Mouse (Mus musculus) lung, postnatal 0 days (tissue): ENCODE measurements around the gene Rnf8. TPM values are rescaled to one million over a fixed set of nuclear protein-coding genes. Genes with fewer than 3 reads are reported as not detected.

Source experiments
- ATAC-seq: fragments of 200-750 bp; cut with Nextera tagmentation; 2 replicates; pipeline ENCODE4 v1.8.0; 2017; ENCODE audit warnings: moderate library complexity
- DNase-seq: peaks from one replicate; pipeline ENCODE4 v3.0.0-alpha.2; 2016; ENCODE audit warnings: low spot score
- H3K27ac ChIP-seq: fragments of 300-500 bp; sonication (generic); 2 replicates; pipeline ENCODE4 v1.5.1; 2014; ENCODE audit warnings: antibody characterized with exemption, mild to moderate bottlenecking, low read length, mixed read lengths
- H3K27me3 ChIP-seq: fragments of 300-500 bp; sonication (generic); replicated peaks from 2 replicates; pipeline ENCODE4 v1.6.1; 2014; ENCODE audit warnings: low read length, mixed read lengths; ENCODE audit not compliant: insufficient read depth
- H3K36me3 ChIP-seq: fragments of 300-500 bp; sonication (generic); 2 replicates; pipeline ENCODE4 v1.6.1; 2014; ENCODE audit warnings: low read length, mixed read lengths; ENCODE audit not compliant: insufficient read depth
- H3K4me1 ChIP-seq: fragments of 300-500 bp; sonication (generic); 2 replicates; pipeline ENCODE4 v1.6.1; 2014; ENCODE audit warnings: antibody characterized with exemption, low read depth, low read length, mixed read lengths; ENCODE audit not compliant: insufficient read depth
- H3K4me2 ChIP-seq: fragments of 300-500 bp; sonication (generic); replicated peaks from 2 replicates; pipeline ENCODE4 v1.6.1; 2014; ENCODE audit warnings: low read depth, mild to moderate bottlenecking, low read length, moderate library complexity, mixed read lengths
- H3K4me3 ChIP-seq: fragments of 300-500 bp; sonication (generic); 2 replicates; pipeline ENCODE4 v1.5.1; 2014; ENCODE audit warnings: low read depth, low read length
- H3K9ac ChIP-seq: fragments of 300-500 bp; sonication (generic); replicated peaks from 2 replicates; pipeline ENCODE4 v1.6.1; 2014; ENCODE audit warnings: low read depth, mild to moderate bottlenecking
- H3K9me3 ChIP-seq: fragments of 300-500 bp; sonication (generic); 2 replicates; pipeline ENCODE4 v1.6.1; 2016; ENCODE audit warnings: low read length, mixed read lengths
- CTCF ChIP-seq: IDR thresholded peaks from 2 replicates; pipeline ENCODE4 v1.5.1; 2016; ENCODE audit warnings: antibody characterized with exemption, mild to moderate bottlenecking
- EP300 ChIP-seq: IDR thresholded peaks from 2 replicates; pipeline ENCODE4 v1.6.1; 2016; ENCODE audit warnings: antibody characterized with exemption, mild to moderate bottlenecking, control low read depth
- WGBS: fragments of 180-500 bp; shearing (Covaris S2); extraction: QIAGEN DNeasy Blood & Tissue Kit; methylation state at CpG from one replicate; pipeline ENCODE4 v1.1.7; 2014; 5-methylcytosine and 5-hydroxymethylcytosine counted together
- polyA plus RNA-seq: library from polyadenylated mRNA; unstranded; fragments of >200 nt; fragmentation: Nextera tagmentation; extraction: Ambion mirVana; gene quantifications from 2 replicates; pipeline ENCODE4 v1.2.1, GENCODE M21; 2015

Rnf8 gene
- 43.3 and 43.7 TPM in 2 replicates for polyA plus RNA-seq

DNA sequence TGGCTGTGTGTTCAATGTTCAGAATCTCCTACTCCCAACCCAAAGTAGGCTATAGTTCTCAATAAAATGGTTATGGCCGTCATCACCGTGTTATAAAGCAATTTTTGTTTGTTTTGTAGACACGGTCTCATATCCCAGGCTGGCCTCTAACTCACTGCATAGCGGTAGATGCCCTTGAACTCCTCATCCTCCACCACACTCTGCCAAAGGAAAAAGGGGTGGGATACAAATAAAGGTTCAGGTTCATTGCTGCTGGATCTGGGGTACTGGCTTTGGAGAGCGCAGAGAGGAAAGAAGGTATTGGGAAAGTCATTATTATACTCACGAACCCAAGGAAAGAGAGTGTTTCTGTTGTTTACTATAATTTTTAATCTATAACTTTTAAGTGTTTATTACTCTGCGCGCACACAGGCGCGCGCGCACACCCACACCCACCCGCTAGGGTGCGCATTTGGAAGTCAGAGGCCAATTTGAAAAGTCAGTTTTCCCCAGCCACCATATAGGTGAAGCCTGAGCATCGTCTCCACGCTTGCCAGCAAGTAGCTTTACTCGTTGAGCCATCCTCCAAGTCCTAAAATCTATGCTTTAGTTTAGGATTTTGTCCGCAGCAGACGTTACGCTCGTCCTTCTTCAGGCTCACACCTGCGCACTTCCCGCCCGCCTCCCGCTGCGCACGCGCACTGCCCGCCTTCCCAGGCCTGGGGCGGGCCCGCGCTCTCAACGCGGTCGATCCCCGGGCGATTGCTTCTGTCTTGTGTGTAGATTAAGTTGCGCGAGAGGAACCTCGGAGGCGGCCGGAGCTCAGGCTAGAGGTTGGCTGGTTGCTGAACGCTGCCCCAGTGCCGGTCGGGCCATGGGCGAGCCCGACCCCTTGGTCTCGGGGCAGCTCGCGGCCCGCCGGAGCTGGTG is at the start of gene Rnf8, which contains the start of gene Gm28043:
TSS of gene Rnf8 (plus strand) at position 676 of the 909 bp plus-strand sequence.
TSS of gene Gm28043 (plus strand) at position 762 of the 909 bp plus-strand sequence.
- no peaks in the 10 kb centered on the region for H3K9me3 ChIP-seq
- DNase-seq = peak; percentile 97
- peak within 1 kb of the TSS; percentile 99 for H3K4me3 ChIP-seq
- H3K27ac ChIP-seq = peak within 1 kb of the TSS; percentile 97
- 1% methylated on average over 52 of the region's 52 CpGs for WGBS
- peak; percentile 68 for TF ChIP-seq CTCF
- TF ChIP-seq EP300 = no peak
- peak within 1 kb of the TSS; percentile 95 for H3K9ac ChIP-seq
- no peaks in the 10 kb centered on the region for H3K36me3 ChIP-seq
- no peaks in the 10 kb centered on the region for H3K27me3 ChIP-seq
- peaks cover 14% of the 10 kb centered on the region; the same call in 1 of the 2 replicates for H3K4me1 ChIP-seq
- peak within 1 kb of the TSS; percentile 85 for H3K4me2 ChIP-seq
- ATAC-seq = peak; percentile 96

DNA sequence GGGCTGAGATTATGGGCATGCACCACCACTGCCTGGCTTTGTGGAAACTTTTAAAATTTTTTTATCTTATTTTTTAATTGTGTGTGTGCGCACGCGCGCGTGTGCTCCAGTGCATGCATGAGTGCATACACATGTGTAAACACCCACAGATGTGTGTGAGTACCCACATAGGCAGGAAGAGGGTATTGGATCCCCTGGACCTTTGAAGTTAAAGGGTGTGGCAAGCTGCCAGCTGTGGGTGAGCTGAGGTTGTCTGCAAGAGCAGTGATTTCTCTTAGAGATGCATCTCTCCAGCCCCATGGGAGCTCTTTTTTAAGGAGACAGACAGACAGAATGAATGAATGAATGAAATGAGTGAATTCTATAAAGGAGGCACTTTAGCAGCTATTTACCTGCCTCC is 49.1 kb upstream of the Rnf8 start:
- Histone ChIP-seq H3K4me2 (no peak overlapping the region), H3K4me1 (no peaks in the 10 kb centered on the region), H3K27ac (no peak overlapping the region), H3K9ac (no peak overlapping the region), H3K36me3 (no peaks in the 10 kb centered on the region), H3K9me3 (no peaks in the 10 kb centered on the region), H3K4me3 (no peak overlapping the region), H3K27me3 (no peaks in the 10 kb centered on the region)
- no peak for ATAC-seq
- DNase-seq = no peak
- 95% methylated on average over 5 of the region's 5 CpGs for WGBS
- TF ChIP-seq EP300 (no peak), CTCF (no peak)

DNA sequence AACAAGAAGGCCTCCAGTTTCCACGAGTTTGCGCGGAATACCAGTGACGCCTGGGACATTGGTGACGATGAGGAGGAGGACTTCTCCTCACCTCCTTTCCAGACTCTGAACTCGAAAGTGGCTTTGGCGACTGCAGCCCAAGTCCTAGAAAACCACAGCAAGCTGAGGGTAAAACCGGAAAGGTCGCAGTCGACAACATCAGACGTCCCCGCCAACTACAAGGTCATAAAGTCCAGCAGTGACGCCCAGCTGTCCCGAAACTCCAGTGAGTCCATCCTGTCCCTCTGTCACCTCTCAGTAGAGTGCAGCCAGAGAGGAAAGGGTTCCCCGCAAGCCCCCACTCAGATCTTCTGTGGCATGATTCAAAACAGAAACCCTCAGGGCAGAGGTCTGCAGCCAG is 46.2 kb upstream of the Rnf8 start:
- Histone ChIP-seq H3K4me3 (no peak overlapping the region), H3K27me3 (no peaks in the 10 kb centered on the region), H3K4me2 (no peak overlapping the region), H3K36me3 (peaks cover 18% of the 10 kb centered on the region), H3K9me3 (no peaks in the 10 kb centered on the region), H3K9ac (no peak overlapping the region), H3K4me1 (no peaks in the 10 kb centered on the region), H3K27ac (no peak overlapping the region)
- 86% methylated on average over 15 of the region's 15 CpGs for WGBS
- ATAC-seq (no peak), DNase-seq (no peak)
- TF ChIP-seq CTCF = no peak
- TF ChIP-seq EP300 = no peak

DNA sequence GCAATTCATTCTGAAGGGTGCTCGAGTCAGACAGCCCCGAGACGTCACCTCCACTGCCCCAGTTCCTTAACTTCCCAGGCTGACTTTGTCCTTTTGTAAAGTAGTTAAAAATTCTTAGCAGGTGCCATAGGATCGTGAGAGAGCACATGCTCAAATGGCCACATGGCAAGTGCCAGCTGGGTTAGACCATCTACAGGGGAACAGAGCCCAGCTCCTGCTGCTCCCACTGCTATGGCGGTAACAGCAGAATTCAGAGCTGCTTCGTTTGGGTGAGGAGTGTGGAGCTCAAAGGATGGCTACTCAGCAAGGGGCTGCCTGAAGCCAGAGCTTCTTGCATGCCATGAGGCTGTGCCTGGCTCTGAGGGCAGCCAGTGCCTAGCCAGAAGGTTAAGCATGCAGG is 44.8 kb upstream of the Rnf8 start:
- Histone ChIP-seq H3K4me3 (no peak overlapping the region), H3K27me3 (no peaks in the 10 kb centered on the region), H3K27ac (no peak overlapping the region), H3K4me2 (no peak overlapping the region), H3K9me3 (no peaks in the 10 kb centered on the region), H3K36me3 (peaks cover 18% of the 10 kb centered on the region), H3K4me1 (no peaks in the 10 kb centered on the region), H3K9ac (no peak overlapping the region)
- TF ChIP-seq CTCF (no peak), EP300 (no peak)
- ATAC-seq (no peak), DNase-seq (no peak)
- WGBS = 90% methylated on average over 6 of the region's 6 CpGs

GRCm38 (mm10) chr17:29579579-29580126 is 34.9 kb upstream of the Rnf8 start:
- no peak overlapping the region for H3K4me3 ChIP-seq
- H3K4me2 ChIP-seq = no peak overlapping the region
- no peaks in the 10 kb centered on the region for H3K9me3 ChIP-seq
- peak; percentile 70 for DNase-seq
- no peak overlapping the region for H3K9ac ChIP-seq
- 0 out of 2 replicates have a peak overlapping the region, but pooled peaks have one; percentile 38 for H3K27ac ChIP-seq
- H3K4me1 ChIP-seq = no peaks in the 10 kb centered on the region
- no peaks in the 10 kb centered on the region for H3K27me3 ChIP-seq
- 57% methylated on average over 4 of the region's 4 CpGs for WGBS
- peaks cover 13% of the 10 kb centered on the region; the same call in 1 of the 2 replicates for H3K36me3 ChIP-seq
- no peak for TF ChIP-seq EP300
- no peak for TF ChIP-seq CTCF
- peak; percentile 90 for ATAC-seq

- 74% methylated on average over 5 of the region's 5 CpGs for WGBS
- no peaks in the 10 kb centered on the region for H3K9me3 ChIP-seq
- H3K27me3 ChIP-seq = no peaks in the 10 kb centered on the region
Observed at GRCm38 (mm10) chr17:29583569-29583968, 31.0 kb upstream of the Rnf8 start.

More at GRCm38 (mm10) chr17:29583569-29583968, 31.0 kb upstream of the Rnf8 start:
- DNase-seq = no peak
- ATAC-seq = no peak
- Histone ChIP-seq H3K27ac (no peak overlapping the region), H3K4me3 (no peak overlapping the region), H3K36me3 (no peaks in the 10 kb centered on the region), H3K4me2 (no peak overlapping the region), H3K9ac (no peak overlapping the region), H3K4me1 (no peaks in the 10 kb centered on the region)
- no peak for TF ChIP-seq CTCF
- no peak for TF ChIP-seq EP300
